Mouse (Mus musculus) hematopoietic stem cell, adult 5-6 weeks (primary cell): ENCODE data around the gene Lrrc26. TPM values are rescaled to one million over a fixed set of nuclear protein-coding genes. Genes with fewer than 3 reads are reported as not detected.

ENCODE experiments used
- ATAC-seq, 2 experiments: fragments of 125-278 bp in 1 of 2; replicated peaks in 1 of 2; 2 replicates each; pipeline ENCODE4 v1.8.0; 2016 to 2017; ENCODE audit warnings: inconsistent platforms in 2 of 2, mild to moderate bottlenecking in 2 of 2, moderate number of reproducible peaks in 2 of 2, low read depth in 1 of 2, moderate TSS enrichment in 1 of 2; ENCODE audit not compliant: low FRiP score in 2 of 2, poor library complexity in 2 of 2, severe bottlenecking in 2 of 2, insufficient read depth in 1 of 2, low TSS enrichment in 1 of 2
- total RNA-seq: library from RNA; stranded (forward); fragments of 172-1452, 232-1000 nt; gene quantifications from 2 replicates; pipeline ENCODE4 v1.2.3, GENCODE M21; 2017

Lrrc26 gene
- total RNA-seq, 1 experiment from 2014 or later = not detected

DNA sequence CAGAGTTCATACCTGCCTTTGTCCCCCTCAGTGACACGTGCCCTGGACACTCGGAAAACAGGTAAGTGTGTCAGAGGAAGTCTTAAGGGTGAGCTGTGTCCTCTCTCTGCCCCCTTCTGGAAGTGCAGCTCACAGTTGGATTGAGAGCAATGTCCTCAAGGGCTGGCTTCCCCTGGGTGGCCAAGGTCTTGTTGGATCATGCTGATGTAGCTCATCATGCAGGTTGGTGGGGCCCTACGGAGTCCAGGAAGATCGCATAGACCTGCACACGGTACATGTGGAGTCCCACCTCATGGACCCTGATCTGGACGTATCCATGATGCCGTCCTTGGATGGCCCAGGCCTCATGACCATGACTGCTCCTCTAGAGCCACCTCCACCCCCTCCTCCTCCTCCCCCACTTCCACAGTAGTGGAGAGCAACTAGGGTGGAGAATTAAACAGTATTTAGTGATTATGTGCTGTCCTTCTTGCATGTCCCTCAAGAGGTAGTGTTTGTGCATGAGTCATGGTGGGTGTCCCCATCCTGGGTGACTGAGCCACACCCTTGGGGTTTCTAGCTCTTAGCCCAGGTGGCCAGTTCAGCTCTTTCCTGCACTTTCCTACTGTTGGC is 875 bp upstream of the Lrrc26 start:
- ATAC-seq = no peak

DNA sequence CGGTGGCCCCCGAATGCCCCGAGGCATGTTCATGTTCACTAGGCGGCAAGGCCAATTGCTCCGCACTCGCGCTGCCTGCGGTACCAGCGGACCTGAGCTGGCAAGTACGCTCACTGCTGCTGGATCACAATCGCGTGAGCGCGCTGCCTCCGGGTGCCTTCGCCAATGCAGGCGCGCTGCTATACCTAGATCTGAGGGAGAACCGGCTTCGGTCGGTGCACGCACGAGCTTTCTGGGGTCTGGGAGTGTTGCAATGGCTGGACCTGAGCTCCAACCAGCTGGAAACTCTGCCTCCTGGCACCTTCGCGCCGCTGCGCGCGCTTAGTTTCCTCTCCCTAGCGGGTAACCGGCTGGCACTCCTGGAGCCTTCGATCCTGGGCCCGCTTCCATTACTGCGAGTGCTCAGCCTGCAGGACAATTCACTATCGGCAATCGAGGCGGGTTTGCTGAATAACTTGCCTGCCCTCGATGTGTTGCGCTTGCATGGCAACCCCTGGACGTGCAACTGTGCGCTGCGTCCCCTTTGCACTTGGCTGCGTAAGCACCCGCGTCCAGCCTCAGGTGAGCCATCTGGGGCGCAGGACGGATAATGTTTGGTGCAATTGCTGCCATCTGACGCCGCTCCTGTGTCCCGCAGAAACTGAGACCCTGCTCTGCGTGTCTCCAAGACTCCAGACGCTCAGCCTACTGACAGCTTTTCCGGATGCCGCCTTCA is 543 bp downstream of the Lrrc26 start:
- no peak for ATAC-seq

GRCm38 (mm10) chr2:25290816-25291130 is 1.1 kb downstream of the Lrrc26 start:
- ATAC-seq = no peak

DNA sequence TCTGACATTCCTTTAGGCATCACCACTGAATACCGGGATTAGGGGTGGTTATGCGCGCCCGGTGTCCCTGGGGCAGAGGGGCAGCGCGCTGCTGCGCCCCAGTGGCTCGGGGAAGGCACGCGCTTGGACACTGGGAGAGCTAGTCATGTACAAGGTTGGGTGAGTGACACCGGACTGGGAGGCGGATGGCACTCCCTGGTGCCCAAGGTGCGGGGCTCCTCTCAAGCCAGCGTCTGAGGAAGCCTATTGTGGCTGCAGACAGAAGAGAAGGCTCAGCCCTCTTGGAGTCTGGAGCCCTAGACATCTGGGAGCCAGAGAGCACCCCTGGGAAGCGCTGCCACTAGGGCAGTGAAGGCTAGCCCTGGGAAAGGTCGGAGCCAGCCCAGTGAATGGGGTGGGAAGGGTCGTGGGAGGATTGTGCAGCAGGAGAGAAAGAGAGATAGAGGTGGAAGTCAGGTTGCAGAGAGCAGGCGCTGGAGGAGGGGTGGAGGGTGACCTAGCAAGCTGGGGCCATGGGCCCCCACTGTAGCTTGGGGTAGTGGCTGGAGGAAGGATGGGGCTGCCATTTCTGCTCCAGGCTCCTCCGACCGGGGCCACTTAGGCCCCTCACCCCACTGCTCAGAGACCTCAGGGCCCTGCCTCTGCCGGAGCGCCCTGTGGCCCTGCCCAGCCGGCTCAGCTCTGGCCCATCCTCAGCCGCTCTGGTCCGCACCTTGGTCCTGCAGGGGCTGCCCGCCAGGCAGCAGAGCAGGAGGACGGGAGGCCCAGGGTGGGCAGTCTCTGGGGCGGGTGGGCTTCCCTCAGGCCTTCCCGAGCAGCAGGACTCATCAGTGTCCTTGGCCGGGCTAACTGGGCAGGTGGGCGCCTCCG is 1.7 kb downstream of the Lrrc26 start:
- ATAC-seq = no peak

DNA sequence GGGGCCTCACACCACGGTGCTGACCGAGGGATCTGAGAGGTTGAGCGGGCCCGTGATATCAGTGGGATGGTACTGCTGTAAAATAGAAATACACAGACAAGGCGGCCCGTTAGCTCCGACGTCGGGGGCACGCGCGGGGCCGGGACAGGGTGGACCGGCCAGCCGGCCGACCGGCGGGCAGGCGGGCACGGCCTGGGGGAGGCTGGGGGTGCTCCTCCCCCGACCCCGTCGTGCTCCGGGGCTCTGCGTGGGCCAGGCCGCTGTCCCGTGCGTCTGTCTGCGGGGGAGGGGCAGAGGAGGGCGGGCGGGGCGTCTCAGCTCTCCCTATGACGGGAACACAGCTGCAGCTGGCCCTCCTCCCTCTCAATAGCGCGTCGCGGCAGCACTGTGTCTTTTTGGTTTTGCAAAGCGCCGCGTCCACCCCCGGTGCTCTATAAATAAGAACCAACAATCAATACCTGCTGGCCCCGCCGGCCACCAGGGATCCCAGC is 2.4 kb downstream of the Lrrc26 start:
- no peak for ATAC-seq

- peak; percentile 46 to 59; a peak in 3 of 4 replicates for ATAC-seq
Measured at GRCm38 (mm10) chr2:25292856-25293255, 3.1 kb downstream of the Lrrc26 start.

DNA sequence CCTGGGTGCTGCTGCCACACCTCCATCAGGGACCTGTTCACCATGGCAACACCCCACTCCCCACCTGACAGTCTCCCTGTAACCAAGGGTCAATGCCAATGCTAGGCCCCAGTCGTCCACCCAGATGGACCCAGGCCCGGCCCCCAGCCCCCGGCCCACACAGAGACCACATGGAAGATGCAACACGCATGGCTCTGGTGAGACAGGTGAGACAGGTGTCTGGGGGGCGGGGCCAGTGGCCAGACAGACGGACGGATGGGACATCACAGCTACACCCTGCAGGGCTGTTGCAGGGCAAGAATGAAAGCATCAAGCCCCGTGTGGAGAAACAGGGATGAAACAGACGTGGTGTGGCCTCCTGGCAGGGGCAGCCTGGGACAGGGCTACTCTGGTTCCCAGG is 4.0 kb downstream of the Lrrc26 start:
- no peak for ATAC-seq

DNA sequence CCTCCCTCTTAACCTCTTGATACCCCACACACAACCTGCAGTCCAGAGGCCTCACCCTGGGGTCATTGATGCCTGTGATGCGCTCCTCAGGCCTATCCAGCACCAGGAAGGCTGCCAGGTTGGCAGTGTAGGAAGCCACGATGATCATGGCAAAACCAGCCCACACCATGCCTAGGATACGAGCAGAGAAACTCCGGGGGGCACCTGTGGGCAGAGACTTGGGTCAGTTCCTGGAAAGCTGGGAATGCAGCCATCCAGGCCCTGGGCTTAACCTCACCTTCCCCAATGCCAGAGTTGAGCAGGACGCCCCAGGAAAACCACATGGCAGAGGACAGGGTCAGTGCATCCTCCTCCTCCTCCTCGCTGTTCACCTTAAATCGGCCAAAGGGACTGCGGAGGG is 7.4 kb downstream of the Lrrc26 start:
- ATAC-seq = no peak

DNA sequence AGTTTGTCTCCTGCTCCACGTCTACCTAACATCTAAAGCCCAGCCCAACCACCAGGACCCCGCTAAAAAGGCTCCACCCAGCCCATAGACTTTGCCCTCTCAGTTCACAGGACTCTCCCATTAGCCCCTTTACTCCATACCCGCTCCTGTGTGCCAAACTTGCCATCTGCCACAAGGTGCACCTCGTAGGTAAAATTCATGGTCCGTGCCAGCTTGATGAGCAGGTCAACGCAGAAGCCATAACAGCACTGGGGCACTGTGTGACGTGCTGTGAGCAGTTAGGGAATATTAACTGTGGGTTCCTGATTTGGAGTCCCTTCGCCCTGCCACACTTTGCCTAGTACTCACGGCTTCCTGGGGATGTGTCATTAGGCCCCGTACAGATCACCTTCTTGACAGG is 8.3 kb downstream of the Lrrc26 start:
- no peak for ATAC-seq

- no peak for ATAC-seq
Measured at GRCm38 (mm10) chr2:25303452-25303851, 13.7 kb downstream of the Lrrc26 start.

GRCm38 (mm10) chr2:25303931-25304656 is 14.4 kb downstream of the Lrrc26 start:
- peak in 1 of 2 experiments; percentile 29; a peak in 1 of 4 replicates for ATAC-seq

- ATAC-seq = peak; percentile 61 to 72
Measured at GRCm38 (mm10) chr2:25304657-25305541, 15.2 kb downstream of the Lrrc26 start.

DNA sequence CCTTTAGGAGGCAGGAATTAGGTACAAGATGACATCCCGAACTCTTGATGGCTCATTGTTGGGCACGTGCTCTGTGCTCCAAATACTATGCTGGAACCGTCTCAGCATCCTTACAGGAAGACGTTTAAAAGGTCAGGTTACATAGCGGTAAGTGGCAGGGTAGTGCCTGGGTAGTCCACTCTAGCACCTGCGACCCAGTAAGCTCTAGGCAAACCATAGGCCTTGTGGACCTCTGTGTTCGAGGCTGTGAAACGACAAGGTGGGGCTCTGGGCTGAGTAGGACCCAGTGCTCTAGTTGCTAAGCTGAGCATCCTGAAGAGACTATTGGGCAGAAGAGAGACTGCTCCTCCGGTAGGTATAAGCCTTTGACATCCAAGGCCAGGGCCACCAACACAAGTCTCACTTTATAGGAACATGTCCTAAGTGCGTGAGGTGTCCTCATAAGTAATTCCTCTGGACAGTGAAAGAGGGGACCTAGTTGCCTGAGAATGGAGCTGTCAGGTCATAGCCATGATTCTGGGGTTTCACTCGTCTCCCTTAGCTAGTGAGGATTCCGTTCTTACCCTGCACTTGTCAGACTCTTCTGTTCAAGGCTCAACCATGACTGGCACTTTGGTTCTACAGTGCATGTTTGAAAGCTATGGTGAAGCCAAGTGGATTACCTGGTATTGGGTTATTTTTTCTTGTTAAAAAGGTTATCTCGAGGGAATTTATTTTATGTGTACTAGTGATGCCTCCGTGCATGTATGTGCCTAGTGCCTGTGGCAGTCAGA is 16.1 kb downstream of the Lrrc26 start:
- ATAC-seq = no peak

DNA sequence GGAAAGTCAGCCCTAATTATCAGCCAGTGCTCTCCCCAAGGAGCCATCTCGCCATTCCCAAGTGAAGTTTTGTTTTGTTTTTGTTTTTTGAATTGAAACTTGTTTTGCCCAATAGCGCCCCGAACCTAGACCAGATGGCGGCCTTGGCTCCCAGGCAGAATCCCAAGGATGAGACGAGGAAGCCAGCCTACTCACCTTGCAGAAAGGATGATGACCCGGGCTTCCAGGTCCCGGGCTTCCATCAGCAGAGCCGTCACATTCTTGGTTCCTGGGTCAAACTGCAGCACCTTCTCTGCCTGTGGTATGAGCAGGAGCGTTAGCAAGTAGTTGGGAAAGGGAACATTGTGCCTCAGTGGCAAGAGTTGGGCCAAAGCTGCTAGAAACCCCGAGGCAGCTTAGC is 20.5 kb downstream of the Lrrc26 start:
- ATAC-seq = no peak

DNA sequence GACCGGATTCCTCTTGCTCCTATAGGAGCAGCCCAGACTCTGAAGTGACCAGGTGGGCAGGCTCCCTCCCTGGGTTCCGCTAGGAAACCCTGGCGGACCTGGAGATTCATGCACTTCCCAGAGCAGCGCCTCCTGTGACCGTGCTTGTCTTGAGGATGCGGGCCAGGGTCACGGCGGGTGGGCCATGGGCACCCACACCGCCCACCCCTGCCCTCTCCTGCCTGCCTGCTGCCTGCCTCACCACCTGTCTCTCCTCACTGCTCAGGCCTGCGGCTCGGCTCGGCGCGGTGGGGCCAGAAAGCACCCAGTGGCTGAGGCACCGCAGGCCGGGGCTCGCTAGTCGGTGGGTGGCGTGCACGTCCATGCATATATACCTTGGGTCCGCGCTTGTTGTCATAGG is 21.3 kb downstream of the Lrrc26 start:
- ATAC-seq = peak in 1 of 2 experiments; percentile 25; a peak in 1 of 4 replicates

DNA sequence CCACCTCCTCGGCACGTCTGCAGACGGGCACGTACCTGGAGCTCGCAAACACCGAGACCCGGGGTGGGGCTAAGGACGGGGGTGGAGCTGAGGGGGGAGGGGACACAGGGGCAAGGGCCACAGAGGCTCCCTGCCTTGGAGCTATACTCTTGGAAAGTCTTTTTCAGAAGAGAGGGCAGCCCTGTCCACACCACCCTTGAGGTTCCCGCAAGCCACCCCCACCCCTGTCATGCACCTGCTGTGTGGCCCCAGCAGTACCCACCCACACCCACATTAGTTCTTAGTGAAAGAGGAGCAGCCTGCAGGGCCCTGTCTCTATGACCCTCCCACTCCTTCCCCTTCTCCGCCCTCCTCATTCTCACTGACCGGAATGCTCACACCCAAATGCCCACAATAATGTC is 21.8 kb downstream of the Lrrc26 start:
- ATAC-seq = no peak
